Mouse (Mus musculus) cerebellum, adult 2 months (tissue): ENCODE measurements around the gene Shf. TPM values are rescaled to one million over a fixed set of nuclear protein-coding genes. Genes with fewer than 3 reads are reported as not detected.

Experiments used
- DNase-seq, 2 experiments: peaks; one replicate each; pipeline ENCODE4 v3.0.0; 2021
- H3K27ac ChIP-seq: fragments of 200-500 bp; 2 replicates; pipeline ENCODE4 v1.5.1; 2012; ENCODE audit warnings: low read length, control low read depth, inconsistent platforms; ENCODE audit not compliant: insufficient read depth
- H3K27me3 ChIP-seq: fragments of 200-500 bp; 2 replicates; pipeline ENCODE4 v1.6.1; 2012; ENCODE audit warnings: inconsistent platforms, mild to moderate bottlenecking, low read length, moderate library complexity; ENCODE audit not compliant: control insufficient read depth, insufficient read depth
- H3K4me1 ChIP-seq: fragments of 200-500 bp; 2 replicates; pipeline ENCODE4 v1.6.1; 2011; ENCODE audit warnings: low read length; ENCODE audit not compliant: control insufficient read depth, insufficient read depth
- H3K4me3 ChIP-seq: fragments of 200-500 bp; replicated peaks from 2 replicates; pipeline ENCODE3; 2011; ENCODE audit warnings: mild to moderate bottlenecking, low read depth, low read length, control low read depth; ENCODE audit not compliant: insufficient read depth
- CTCF ChIP-seq: fragments of 200-500 bp; IDR thresholded peaks from 2 replicates; pipeline ENCODE4 v1.5.1; 2011; ENCODE audit warnings: low read depth, mild to moderate bottlenecking, control low read depth, low read length, moderate library complexity, borderline replicate concordance; ENCODE audit not compliant: insufficient read depth
- POLR2A ChIP-seq: fragments of 200-500 bp; IDR thresholded peaks from 2 replicates; pipeline ENCODE4 v1.6.1; 2011; ENCODE audit warnings: low read length, control low read depth, borderline replicate concordance; ENCODE audit not compliant: insufficient read depth
- WGBS: fragments of 180-500 bp; shearing (Covaris S2); methylation state at CpG from one replicate; pipeline ENCODE4 v1.1.7; 2018; 5-methylcytosine and 5-hydroxymethylcytosine counted together
- polyA plus RNA-seq: library from polyadenylated mRNA; depleted of rRNA; stranded (reverse); fragments of >200 nt; gene quantifications from 2 replicates; pipeline ENCODE4 v1.2.3, GENCODE M21; 2012

Shf gene
- polyA plus RNA-seq, 1 experiment = 344 TPM

- 7% methylated on average over 4 of the region's 4 CpGs for WGBS
- Histone ChIP-seq H3K4me3 (peak overlapping the region; percentile 96), H3K4me1 (peaks cover 30% of the 10 kb centered on the region), H3K27me3 (no peaks in the 10 kb centered on the region), H3K27ac (peak overlapping the region; percentile 93)
- DNase-seq = peak; percentile 80 to 86
- TF ChIP-seq POLR2A (peak; percentile 46; the same call in 1 of the 2 replicates), CTCF (no peak)
Measured at GRCm38 (mm10) chr2:122367181-122367580, 1.8 kb downstream of the Shf start.

GRCm38 (mm10) chr2:122366706-122367105, 2.3 kb downstream of the Shf start:
- peak overlapping the region; percentile 96 for H3K4me3 ChIP-seq
- no peak for TF ChIP-seq CTCF
- no peak for TF ChIP-seq POLR2A
- peak; percentile 77 to 85 for DNase-seq
- peak overlapping the region; percentile 93 for H3K27ac ChIP-seq
- peaks cover 34% of the 10 kb centered on the region for H3K4me1 ChIP-seq
- H3K27me3 ChIP-seq = no peaks in the 10 kb centered on the region
- 5% methylated on average over 5 of the region's 5 CpGs for WGBS

GRCm38 (mm10) chr2:122366039-122366438, 2.9 kb downstream of the Shf start:
- H3K4me1 ChIP-seq = peaks cover 37% of the 10 kb centered on the region
- peak; percentile 98 to 99 for DNase-seq
- TF ChIP-seq POLR2A (no peak), CTCF (no peak)
- 8% methylated on average over 3 of the region's 3 CpGs for WGBS
- peak overlapping the region; percentile 96 for H3K4me3 ChIP-seq
- no peaks in the 10 kb centered on the region for H3K27me3 ChIP-seq
- peak overlapping the region; percentile 93 for H3K27ac ChIP-seq

- no peak for TF ChIP-seq POLR2A
- TF ChIP-seq CTCF = peak; percentile 49; the same call in 1 of the 2 replicates
- WGBS = 17% methylated on average over 10 of the region's 10 CpGs
- peak; percentile 55 to 70 for DNase-seq
- Histone ChIP-seq H3K4me1 (peaks cover 44% of the 10 kb centered on the region), H3K27ac (peak overlapping the region; percentile 88), H3K4me3 (peak overlapping the region; percentile 96), H3K27me3 (no peaks in the 10 kb centered on the region)
Measured at GRCm38 (mm10) chr2:122365244-122365866, 3.6 kb downstream of the Shf start.

- Histone ChIP-seq H3K4me3 (peak overlapping the region; percentile 29), H3K4me1 (peaks cover 49% of the 10 kb centered on the region), H3K27me3 (no peaks in the 10 kb centered on the region), H3K27ac (peak overlapping the region; percentile 88)
- WGBS = 12% methylated on average over 3 of the region's 3 CpGs
- no peak for TF ChIP-seq POLR2A
- no peak for TF ChIP-seq CTCF
- DNase-seq = peak; percentile 43 to 45
Measured at GRCm38 (mm10) chr2:122364352-122364944, 4.5 kb downstream of the Shf start.

- peak overlapping the region; percentile 79 for H3K27ac ChIP-seq
Measured at GRCm38 (mm10) chr2:122362622-122363523, 6.1 kb downstream of the Shf start.

GRCm38 (mm10) chr2:122361868-122362621, 6.9 kb downstream of the Shf start:
- Histone ChIP-seq H3K27me3 (no peaks in the 10 kb centered on the region), H3K4me3 (peak overlapping the region; percentile 22), H3K4me1 (peaks cover 65% of the 10 kb centered on the region), H3K27ac (peak overlapping the region; percentile 79)
- 9% methylated on average over 10 of the region's 10 CpGs for WGBS
- TF ChIP-seq CTCF = no peak
- no peak for TF ChIP-seq POLR2A
- peak; percentile 68 to 80 for DNase-seq

More at GRCm38 (mm10) chr2:122362622-122363523, 6.1 kb downstream of the Shf start:
- WGBS = 45% methylated on average over 13 of the region's 13 CpGs
- TF ChIP-seq POLR2A (no peak), CTCF (peak; percentile 18; the same call in 1 of the 2 replicates)
- Histone ChIP-seq H3K4me3 (peak overlapping the region; percentile 8), H3K4me1 (peaks cover 58% of the 10 kb centered on the region), H3K27me3 (no peaks in the 10 kb centered on the region)
- peak; percentile 45 to 53 for DNase-seq
